8 mouse cellular contexts compared by ENCODE assay signal in the genomic region with DNA sequence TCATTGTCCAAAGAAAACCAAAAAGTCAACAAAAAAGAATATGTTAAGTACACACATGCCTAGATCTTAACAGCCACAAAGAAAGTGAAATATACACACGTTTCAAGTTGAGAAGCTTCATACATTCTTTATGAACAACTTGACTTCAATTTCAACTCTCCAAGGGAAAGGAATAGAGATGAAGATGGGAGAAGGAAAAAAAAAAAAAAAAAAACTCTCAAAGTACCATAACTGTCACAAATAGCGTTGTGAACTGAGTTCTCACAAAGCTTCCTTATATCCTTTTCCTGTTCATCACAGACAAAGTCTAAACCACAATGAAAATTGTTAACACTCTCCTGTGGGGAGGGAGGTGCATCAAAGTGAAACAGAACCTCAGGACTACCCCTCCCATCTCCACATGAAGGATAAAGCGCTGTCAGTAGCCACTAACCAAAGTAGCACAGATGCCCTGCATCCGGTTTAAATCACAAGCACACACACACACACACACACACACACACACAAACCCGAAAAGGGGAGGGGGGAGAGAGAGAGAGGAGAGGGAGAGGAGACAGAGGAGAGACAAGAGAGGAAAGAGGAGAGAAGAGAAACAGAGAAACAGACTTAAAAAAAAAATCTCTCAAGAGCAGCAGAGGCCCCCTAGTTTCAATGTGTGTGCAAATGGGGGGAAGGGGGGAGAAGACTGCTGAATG. TPM values are rescaled to one million over a fixed set of nuclear protein-coding genes. Genes with fewer than 3 reads are reported as not detected.
A peak's percentile ranks its signal among the peaks of the same experiment; 100 is the strongest.
DNase-seq lines count a peak whose midpoint lies in the region; ATAC-seq and TF ChIP-seq lines count a peak whose summit lies in the region.

No protein-coding gene starts in this region.

- H3K79me2 ChIP-seq in MEL (ENCODE audit: control insufficient read depth, insufficient read depth, low read length, poor library complexity), result peaks cover 19% of the 10 kb centered on the region

- H3K27me3 ChIP-seq in MEL (ENCODE audit: control insufficient read depth in 1 of 2, insufficient read depth in 2 of 2, low read length in 2 of 2), result no peaks in the 10 kb centered on the region
- H3K27me3 ChIP-seq in heart, embryonic 11.5 days (ENCODE audit: control insufficient read depth, insufficient read depth, low read length), result no peaks in the 10 kb centered on the region
- H3K27me3 ChIP-seq in kidney, postnatal 0 days (ENCODE audit: insufficient read depth, low read length), result no peaks in the 10 kb centered on the region

- no peak for TF ChIP-seq CTCF in MEL (IDR thresholded peaks at IDR 0.05 in 2 of 3, conservative IDR thresholded peaks at IDR 0.05 in 1 of 3; ENCODE audit: control insufficient read depth in 1 of 3, insufficient read depth in 1 of 3, low read depth in 2 of 3, low read length in 3 of 3, poor library complexity in 1 of 3, severe bottlenecking in 1 of 3)
- TF ChIP-seq CTCF in kidney, postnatal 0 days (IDR thresholded peaks at IDR 0.05; ENCODE audit: low read depth), result no peak

- no peak for ATAC-seq in heart, embryonic 11.5 days (replicated peaks; ENCODE audit: insufficient number of reproducible peaks, low FRiP score, low TSS enrichment)
- ATAC-seq in kidney, postnatal 0 days (replicated peaks; ENCODE audit: low FRiP score, low read depth), result no peak

- peak overlapping the region; percentile 73 for H3K4me2 ChIP-seq in heart, embryonic 11.5 days
- H3K4me2 ChIP-seq in kidney, postnatal 0 days (ENCODE audit: low read length), result peak overlapping the region; percentile 71

- DNase-seq in 3T3-L1 (ENCODE audit: low read depth, low spot score) (peak; percentile 70), MEL (ENCODE audit: low read depth, low spot score) (peak; percentile 83)
- DNase-seq in cerebellum, postnatal 10 days, result peak; percentile 63 to 66
- peak; percentile 58 for DNase-seq in kidney, postnatal 0 days (ENCODE audit: low spot score)
- peak; percentile 24 for DNase-seq in lung, postnatal 14 days
- DNase-seq in retina, postnatal 1 day, result peak; percentile 85
- DNase-seq in frontal cortex, postnatal 14 days (ENCODE audit: low spot score in 2 of 2), result no peak

- peak overlapping the region; percentile 65 for H3K27ac ChIP-seq in MEL (ENCODE audit: control insufficient read depth, low read depth, low read length)
- H3K27ac ChIP-seq in heart, embryonic 11.5 days (ENCODE audit: low read depth, low read length), result peak overlapping the region; percentile 96
- H3K27ac ChIP-seq in kidney, postnatal 0 days, result peak overlapping the region; percentile 100

- no peak for TF ChIP-seq POLR2A in MEL (IDR thresholded peaks at IDR 0.05; ENCODE audit: control insufficient read depth in 1 of 2, insufficient read depth in 1 of 2, low read depth in 1 of 2, low read length in 2 of 2, poor library complexity in 1 of 2)

- peak overlapping the region; percentile 88 for H3K9ac ChIP-seq in MEL (ENCODE audit: control insufficient read depth, low read depth, low read length, poor library complexity, severe bottlenecking)
- peak overlapping the region; percentile 89 for H3K9ac ChIP-seq in heart, embryonic 11.5 days (ENCODE audit: low read depth, low read length)
- H3K9ac ChIP-seq in kidney, postnatal 0 days (ENCODE audit: low read depth, low read length), result peak overlapping the region; percentile 92

- peak overlapping the region; percentile 80 to 89 for H3K4me3 ChIP-seq in MEL (ENCODE audit: control insufficient read depth in 1 of 2, insufficient read depth in 1 of 2, low read depth in 2 of 2, low read length in 2 of 2)
- H3K4me3 ChIP-seq in heart, embryonic 11.5 days (ENCODE audit: low read depth, low read length), result peak overlapping the region; percentile 92
- peak overlapping the region; percentile 98 for H3K4me3 ChIP-seq in kidney, postnatal 0 days (replicated peaks; ENCODE audit: low read depth, low read length)

- H3K36me3 ChIP-seq in MEL (ENCODE audit: control insufficient read depth in 1 of 2, insufficient read depth in 2 of 2, low read length in 2 of 2), result peaks cover 0 to 8% of the 10 kb centered on the region in 2 experiments; a peak in 2 of 4 replicates
- H3K36me3 ChIP-seq in heart, embryonic 11.5 days (ENCODE audit: control insufficient read depth, insufficient read depth, low read length), result no peaks in the 10 kb centered on the region
- no peaks in the 10 kb centered on the region for H3K36me3 ChIP-seq in kidney, postnatal 0 days (ENCODE audit: insufficient read depth, low read length)

- H3K9me3 ChIP-seq in MEL (replicated peaks; ENCODE audit: insufficient read depth, low read length), result no peaks in the 10 kb centered on the region
- no peaks in the 10 kb centered on the region for H3K9me3 ChIP-seq in heart, embryonic 11.5 days (replicated peaks; ENCODE audit: control insufficient read depth, low read length)
- H3K9me3 ChIP-seq in kidney, postnatal 0 days (replicated peaks; ENCODE audit: low read length), result no peaks in the 10 kb centered on the region

- 1% methylated on average over 5 of the region's 5 CpGs for WGBS in heart, embryonic 11.5 days (ENCODE audit: insufficient replicate concordance)
- WGBS in kidney, postnatal 0 days, result under 1% methylated on average over 5 of the region's 5 CpGs

- peaks cover 3 to 4% of the 10 kb centered on the region in 2 experiments; a peak in 2 of 4 replicates for H3K4me1 ChIP-seq in MEL (ENCODE audit: control insufficient read depth in 1 of 2, insufficient read depth in 2 of 2, low read length in 2 of 2)
- no peaks in the 10 kb centered on the region; the same call in 1 of the 2 replicates for H3K4me1 ChIP-seq in heart, embryonic 11.5 days (ENCODE audit: control insufficient read depth, insufficient read depth, low read length)
- no peaks in the 10 kb centered on the region; the same call in 1 of the 2 replicates for H3K4me1 ChIP-seq in kidney, postnatal 0 days (replicated peaks; ENCODE audit: insufficient read depth, low read length)

- TF ChIP-seq EP300 in MEL (IDR thresholded peaks at IDR 0.05; ENCODE audit: low read depth in 1 of 2, low read length in 2 of 2), result no peak; a peak in 1 of 4 replicates

- no peak for TF ChIP-seq RAD21 in MEL (IDR thresholded peaks at IDR 0.05; ENCODE audit: low read depth, low read length)

TF ChIP-seq in MEL, 35 proteins besides CTCF, POLR2A, EP300 and RAD21:
- TF ChIP-seq CHD1 (IDR thresholded peaks at IDR 0.05; ENCODE audit: low read depth, low read length) (0 out of 2 replicates have a peak, but pooled peaks have one; percentile 44), MAZ (IDR thresholded peaks at IDR 0.05; ENCODE audit: low read depth, low read length) (peak; percentile 84), TBP (IDR thresholded peaks at IDR 0.05; ENCODE audit: low read depth, low read length) (0 out of 2 replicates have a peak, but pooled peaks have one; percentile 13), ZNF384 (IDR thresholded peaks at IDR 0.05; ENCODE audit: low read depth, low read length) (peak; percentile 81), MXI1 (IDR thresholded peaks at IDR 0.05; ENCODE audit: low read depth, low read length) (peak; percentile 49), SIN3A (IDR thresholded peaks at IDR 0.05; ENCODE audit: low read length) (peak; percentile 69), POLR2AphosphoS2 (IDR thresholded peaks at IDR 0.05; ENCODE audit: low read length) (no peak), RCOR1 (IDR thresholded peaks at IDR 0.05; ENCODE audit: low read depth, low read length) (peak; percentile 64; the same call in 1 of the 2 replicates), HCFC1 (IDR thresholded peaks at IDR 0.05; ENCODE audit: low read depth, low read length) (peak; percentile 41; the same call in 1 of the 2 replicates), ETS1 (IDR thresholded peaks at IDR 0.05; ENCODE audit: low read depth, low read length) (peak; percentile 24; the same call in 1 of the 2 replicates), GABPA (IDR thresholded peaks at IDR 0.05; ENCODE audit: low read depth, low read length) (no peak)

RNA-seq across cellular contexts. Expression of a gene that starts 1.2 kb away (rescaled TPM):
- total RNA-seq in MEL (2012; rRNA removed), result 1.1 and 1.7 TPM in 2 replicates
- 10 to 100 TPM in 1 of 2 experiments, 1 to 10 TPM in 1; 1.8 to 62.0 TPM for polyA plus RNA-seq in MEL (2012; ENCODE audit: insufficient read depth in 1 of 2, insufficient read length in 2 of 2, low read depth in 1 of 2, low replicate concordance in 2 of 2, missing spikeins in 1 of 2)
- polyA plus RNA-seq in heart, embryonic 11.5 days (2014; fragmentation: Nextera tagmentation; extraction: Ambion mirVana), result 8.3 and 10.3 TPM in 2 replicates
- 5.6 and 6.4 TPM in 2 replicates for polyA plus RNA-seq in kidney, postnatal 0 days (2015; fragmentation: Nextera tagmentation; extraction: Ambion mirVana)

Comparison
In these comparisons a context has a peak if more than half of its experiments do, and no peak if none do; other contexts are left out.
1. DNase-seq: peak in 3T3-L1 (single experiment), MEL (single experiment), cerebellum, postnatal 10 days (2 of 2), kidney, postnatal 0 days (single experiment), lung, postnatal 14 days (single experiment) and retina, postnatal 1 day (single experiment); none in frontal cortex, postnatal 14 days (0 of 2).
2. Peak in every context shown above with its lines, with median percentiles within 50 percentile points of each other: H3K27ac ChIP-seq, H3K4me3 ChIP-seq and H3K9ac ChIP-seq.